Mouse (Mus musculus): ENCODE measurements around the gene Natd1.

Natd1 gene

DNA sequence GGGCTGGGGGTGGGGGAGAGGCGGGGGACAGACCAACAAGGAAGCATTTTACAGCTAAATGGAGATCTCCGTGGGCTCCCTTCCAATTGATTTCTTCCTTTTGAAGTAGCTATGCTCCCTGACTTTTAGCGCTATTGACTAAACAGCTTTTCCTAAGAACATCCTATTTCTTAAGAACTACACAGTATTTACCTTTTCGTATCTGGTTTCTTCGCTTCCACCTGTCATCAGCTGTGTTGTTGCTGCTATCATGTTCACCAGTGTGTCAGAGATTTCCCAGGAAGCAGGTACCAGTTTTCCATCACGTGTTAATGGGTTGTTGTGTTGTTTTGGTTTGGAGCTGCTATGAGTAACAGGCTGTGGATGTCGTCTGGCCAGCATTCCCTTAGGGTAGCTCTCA lies at the start of gene Natd1:
Natd1 (minus strand) TSS at position 260 of the 400 bp plus-strand sequence.
- no peak for DNase-seq (ENCODE audit: low spot score in 2 of 2)

DNA sequence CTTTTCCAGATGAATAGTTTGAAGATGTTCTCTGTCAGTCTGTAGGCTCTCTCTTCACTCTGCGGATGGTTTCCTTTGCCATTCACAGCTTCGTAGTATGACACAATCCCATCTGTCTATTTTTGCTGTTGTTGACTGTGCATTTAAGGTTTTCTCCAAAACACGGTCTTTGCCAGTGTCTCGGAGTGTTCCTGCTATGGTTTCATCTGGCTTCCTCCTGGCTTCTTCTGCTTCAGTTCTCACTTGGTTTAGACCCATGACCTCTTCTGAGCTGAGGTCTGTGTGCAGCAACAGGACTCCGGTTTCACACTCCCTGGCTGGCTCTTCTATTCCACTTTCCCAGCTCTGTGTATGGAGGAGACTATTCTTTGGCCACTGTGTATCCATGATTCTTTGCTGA lies 48.2 kb upstream of the Natd1 start:
- DNase-seq (ENCODE audit: low spot score in 2 of 2): no peak

DNA sequence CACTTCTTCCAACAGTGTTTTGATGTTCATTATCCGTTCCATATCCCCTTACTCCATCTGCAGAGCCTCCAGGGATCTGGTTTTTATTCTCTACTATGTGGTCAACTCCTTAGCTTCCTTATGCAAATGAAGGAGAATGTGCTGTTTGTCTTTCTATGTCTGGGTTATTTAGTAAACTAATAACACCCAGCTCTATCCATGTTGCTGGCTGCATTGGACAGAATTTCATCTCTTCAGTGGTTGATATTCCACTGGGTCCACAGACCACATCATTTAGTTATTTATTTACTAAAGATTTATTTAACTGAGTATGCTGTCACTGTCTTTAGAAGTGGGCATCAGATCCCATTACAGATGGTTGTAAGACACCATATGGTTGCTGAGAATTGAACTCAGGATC lies 46.6 kb upstream of the Natd1 start:
- no peak for DNase-seq (ENCODE audit: low spot score in 2 of 2)

GRCm38 (mm10) chr11:60958948-60959347 lies 44.4 kb upstream of the Natd1 start:
- DNase-seq (ENCODE audit: low spot score in 2 of 2): no peak

DNA sequence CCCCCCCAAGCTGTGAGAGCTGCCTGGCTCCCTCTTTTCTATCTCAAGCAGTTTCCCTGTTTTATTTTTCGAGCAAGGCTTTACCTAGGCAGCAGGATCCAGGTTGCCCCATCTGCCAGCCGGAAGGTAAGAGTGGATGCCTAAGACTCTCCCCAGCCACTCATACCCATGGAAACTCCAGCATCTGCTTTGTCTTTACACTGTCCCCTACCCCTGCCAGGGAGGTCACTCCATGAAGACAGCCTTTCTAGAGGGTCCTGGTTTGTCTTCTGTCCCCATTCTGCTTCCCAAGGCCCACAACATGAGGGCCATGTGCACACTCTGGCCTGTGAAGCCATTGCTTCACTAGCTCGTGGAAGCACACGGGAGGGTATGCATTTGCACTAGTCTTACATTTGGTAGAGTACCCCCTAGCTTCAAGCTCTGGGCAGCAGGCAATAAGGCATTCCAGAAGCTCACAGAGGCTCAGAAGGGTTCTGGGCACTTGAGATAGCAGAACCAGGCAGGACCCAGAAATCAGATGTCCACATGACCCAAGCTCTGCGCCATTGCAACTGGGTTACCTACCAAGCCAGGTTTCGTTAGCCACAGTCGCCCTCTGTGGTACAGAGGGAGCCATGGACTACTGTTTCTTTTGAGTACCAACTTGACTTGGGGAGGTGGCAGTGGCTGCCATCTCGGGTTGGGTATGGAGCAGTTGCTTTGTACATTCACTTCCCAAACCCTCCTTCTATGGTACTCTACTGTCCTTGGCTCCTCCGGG lies 41.3 kb upstream of the Natd1 start:
- no peak for DNase-seq (ENCODE audit: low spot score in 2 of 2)

GRCm38 (mm10) chr11:60954255-60955104 lies 39.9 kb upstream of the Natd1 start:
- DNase-seq (ENCODE audit: low spot score in 2 of 2): no peak

DNA sequence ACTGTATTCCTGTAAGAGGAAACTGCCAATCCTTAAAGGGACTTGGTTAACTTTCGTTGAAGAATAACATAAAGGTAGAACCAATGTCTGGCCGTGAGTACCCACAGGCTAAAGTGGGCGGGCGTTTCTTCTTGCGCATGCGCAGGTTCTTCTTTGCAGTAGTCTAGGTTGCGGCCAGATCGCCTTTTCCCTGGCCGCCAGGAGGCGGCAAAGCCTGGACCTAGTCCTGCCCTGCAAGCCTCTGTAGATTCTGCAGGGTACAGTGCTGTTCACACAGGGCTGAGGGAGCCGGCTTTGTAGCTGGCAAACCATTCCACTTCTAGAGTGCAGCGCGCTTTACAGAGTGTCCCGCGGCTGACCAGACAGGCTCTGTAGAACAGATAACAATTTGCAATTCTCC lies 39.3 kb upstream of the Natd1 start:
- peak; percentile 76 to 92 for DNase-seq (ENCODE audit: low spot score in 2 of 2)

GRCm38 (mm10) chr11:60952986-60953385 lies 38.4 kb upstream of the Natd1 start:
- no peak for DNase-seq (ENCODE audit: low spot score in 2 of 2)

GRCm38 (mm10) chr11:60952362-60952761 lies 37.8 kb upstream of the Natd1 start:
- no peak for DNase-seq (ENCODE audit: low spot score in 2 of 2)

- no peak for DNase-seq (ENCODE audit: low spot score in 2 of 2)
Observed at GRCm38 (mm10) chr11:60951896-60952295, 37.3 kb upstream of the Natd1 start.

- DNase-seq (ENCODE audit: low spot score in 2 of 2): no peak
Observed at GRCm38 (mm10) chr11:60945003-60945402, 30.5 kb upstream of the Natd1 start.

- no peak for DNase-seq (ENCODE audit: low spot score in 2 of 2)
Observed at GRCm38 (mm10) chr11:60942263-60943015, 27.9 kb upstream of the Natd1 start.

GRCm38 (mm10) chr11:60941370-60941769 lies 26.8 kb upstream of the Natd1 start:
- no peak for DNase-seq (ENCODE audit: low spot score in 2 of 2)

GRCm38 (mm10) chr11:60940501-60940900 lies 26.0 kb upstream of the Natd1 start:
- DNase-seq (ENCODE audit: low spot score in 2 of 2): no peak

- DNase-seq (ENCODE audit: low spot score in 2 of 2): no peak
Observed at GRCm38 (mm10) chr11:60939487-60939886, 24.9 kb upstream of the Natd1 start.

DNA sequence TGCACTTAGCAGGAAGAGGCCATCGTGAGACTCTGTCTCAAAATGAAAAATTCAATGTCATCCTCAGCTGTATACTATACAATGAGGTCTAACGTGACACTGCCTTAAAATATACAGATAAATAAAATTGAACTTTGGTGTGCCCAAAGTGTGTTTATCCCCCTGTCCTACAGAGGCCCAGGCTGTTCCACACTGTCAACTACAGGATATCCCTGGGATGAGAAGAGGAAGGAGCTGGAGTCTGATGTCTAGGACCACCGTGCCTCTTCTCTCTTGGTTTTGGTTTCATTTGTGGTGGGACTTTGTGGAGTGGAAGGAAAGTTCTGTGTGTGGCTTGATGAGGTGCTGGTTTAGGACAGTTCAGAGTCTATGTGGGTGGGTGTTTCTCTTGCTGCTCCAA lies 23.1 kb upstream of the Natd1 start:
- no peak for DNase-seq (ENCODE audit: low spot score in 2 of 2)

- no peak for DNase-seq (ENCODE audit: low spot score in 2 of 2)
Observed at GRCm38 (mm10) chr11:60935975-60936373, 21.4 kb upstream of the Natd1 start.

DNA sequence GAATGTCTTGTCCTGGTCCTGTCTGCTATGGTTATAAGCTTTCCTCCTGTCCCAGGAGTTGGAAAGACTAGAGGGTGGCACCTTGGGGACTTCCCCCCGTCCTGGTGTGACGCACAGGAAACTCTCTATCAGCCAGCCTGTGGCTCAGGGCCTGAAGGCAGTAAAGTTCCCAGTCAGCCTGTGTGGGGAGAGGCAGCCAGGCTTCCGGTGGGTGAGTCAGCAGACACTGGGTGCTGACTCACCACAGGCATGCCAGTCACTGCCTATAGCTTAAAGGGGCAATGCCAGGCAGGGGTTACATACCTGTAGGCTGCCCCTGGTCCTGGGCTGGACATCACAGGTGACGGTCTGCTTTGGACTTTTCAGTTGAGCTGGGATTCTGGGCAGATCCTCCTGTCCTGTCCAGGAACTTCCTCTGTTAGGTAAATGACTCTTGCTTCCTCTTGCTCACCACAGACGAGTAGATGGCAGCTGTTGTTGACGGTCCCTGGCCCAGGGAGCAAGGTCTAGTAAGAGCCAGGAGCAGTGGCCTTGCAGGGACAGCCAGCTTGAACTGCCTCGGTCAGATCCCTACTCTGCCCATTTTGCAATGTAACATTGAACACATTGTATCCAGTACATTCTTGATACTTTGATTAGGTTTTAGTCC lies 20.9 kb upstream of the Natd1 start:
- no peak for DNase-seq (ENCODE audit: low spot score in 2 of 2)

DNA sequence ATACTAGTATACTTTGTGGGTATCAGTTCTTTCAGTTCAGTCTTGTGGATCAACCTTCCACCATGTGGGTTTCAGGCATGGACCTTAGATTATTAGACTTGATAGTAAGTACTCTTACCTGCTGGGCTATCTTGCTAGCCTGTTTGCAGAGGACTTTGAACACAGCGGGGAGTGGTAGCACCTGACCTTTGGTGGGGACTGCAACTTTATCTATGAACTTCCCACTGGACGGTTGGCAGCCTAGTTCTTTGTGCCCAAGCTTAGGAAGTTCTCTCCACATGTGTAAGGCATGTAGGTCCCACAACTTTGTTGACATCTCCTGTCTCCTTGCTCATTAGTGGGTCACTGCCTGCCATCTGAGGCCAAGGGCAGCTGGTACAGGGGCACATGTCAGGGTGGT lies 20.2 kb upstream of the Natd1 start:
- DNase-seq (ENCODE audit: low spot score in 2 of 2): no peak

DNA sequence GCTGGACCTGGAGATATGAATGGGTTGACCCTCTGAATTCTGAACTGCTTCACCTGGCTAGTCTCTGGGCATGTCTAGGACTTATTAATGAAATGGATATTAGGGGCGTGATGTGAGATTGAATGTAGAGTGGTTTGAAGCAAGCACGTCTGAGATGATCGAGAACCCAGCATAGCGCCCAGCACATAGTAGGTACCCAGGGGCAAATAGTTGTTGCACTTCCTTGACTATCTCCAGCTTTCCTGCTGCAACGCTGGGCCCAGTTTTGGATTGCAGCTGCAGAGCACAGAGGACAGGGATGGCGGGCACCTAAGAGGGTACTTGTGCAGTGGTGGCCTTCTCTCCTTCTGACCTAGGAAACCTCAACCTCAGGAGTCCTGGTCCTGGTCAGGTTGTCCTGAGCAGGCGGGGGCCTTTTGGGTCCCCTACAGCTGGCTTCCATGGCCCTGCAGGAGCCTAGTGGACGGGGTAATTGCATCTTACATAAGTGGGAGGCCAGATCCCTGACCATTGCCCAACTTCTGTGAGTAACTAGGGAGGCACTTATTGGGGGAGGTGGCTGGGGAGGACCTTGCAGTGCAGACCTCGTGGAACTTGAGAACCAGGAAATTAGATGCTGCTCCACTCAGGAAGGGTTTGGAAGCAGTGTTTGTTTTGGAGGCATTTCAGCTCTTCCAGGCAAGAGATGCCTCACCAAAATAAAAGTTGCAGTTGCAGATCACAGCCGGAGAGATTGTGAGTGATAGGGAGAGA lies 18.8 kb upstream of the Natd1 start:
- no peak for DNase-seq (ENCODE audit: low spot score in 2 of 2)

DNA sequence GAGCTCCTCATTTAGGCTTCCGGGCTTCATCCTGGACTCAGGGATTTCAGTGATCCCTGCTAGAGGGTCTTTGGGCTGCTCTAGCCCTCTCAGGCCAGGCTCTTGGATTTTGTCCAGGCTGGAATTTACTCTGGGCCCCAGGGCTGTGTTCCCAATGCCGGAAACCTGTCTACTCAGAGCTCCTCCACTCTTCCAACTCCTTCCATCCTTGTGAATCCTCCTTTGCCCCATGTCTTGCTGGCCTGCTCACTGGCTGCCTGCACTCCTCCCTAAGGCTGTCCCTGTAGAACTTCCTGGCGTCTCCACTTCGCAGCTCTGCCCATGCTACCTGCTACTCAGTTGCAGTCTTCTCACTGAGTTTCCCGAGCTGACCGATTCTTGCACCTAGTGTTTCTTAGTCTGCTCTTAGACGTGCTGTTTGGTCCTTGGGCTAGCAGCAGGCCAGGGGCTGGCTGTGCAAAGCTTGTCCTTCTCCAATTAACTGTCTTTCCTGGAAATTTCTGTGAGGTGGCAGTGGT lies 18.0 kb upstream of the Natd1 start:
- DNase-seq (ENCODE audit: low spot score in 2 of 2): no peak
